Mouse (Mus musculus): ENCODE measurements around the gene Kctd14. TPM values are rescaled to one million over a fixed set of nuclear protein-coding genes. Genes with fewer than 3 reads are reported as not detected.
A peak's percentile ranks its signal among the peaks of the same experiment; 100 is the strongest.

Gene Kctd14
- polyA plus RNA-seq, 1 experiment from 2014 or later = 3.1 TPM

DNA sequence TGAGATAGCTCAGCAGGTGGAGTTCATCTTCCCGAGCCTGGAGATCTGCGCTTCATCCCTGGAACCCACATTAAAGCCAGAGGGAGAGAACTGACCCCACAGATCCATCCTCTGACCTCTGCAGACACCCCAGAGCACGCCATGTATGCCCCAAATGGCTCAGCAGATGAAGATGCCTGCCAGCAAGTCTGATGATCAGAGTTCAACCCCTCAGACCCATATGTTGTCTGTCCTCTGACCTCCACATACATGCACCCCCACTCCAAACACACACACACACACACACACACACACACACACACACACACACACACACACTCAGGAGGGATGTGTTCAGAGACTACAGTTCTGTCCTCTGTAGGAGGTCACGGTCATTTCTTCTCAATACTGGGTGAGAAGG is 34.6 kb upstream of the Kctd14 start:
- 72% methylated on average over 4 of the region's 4 CpGs for WGBS
- no peak for DNase-seq
- no peak overlapping the region for H3K4me3 ChIP-seq (ENCODE audit: low read depth, low read length)

DNA sequence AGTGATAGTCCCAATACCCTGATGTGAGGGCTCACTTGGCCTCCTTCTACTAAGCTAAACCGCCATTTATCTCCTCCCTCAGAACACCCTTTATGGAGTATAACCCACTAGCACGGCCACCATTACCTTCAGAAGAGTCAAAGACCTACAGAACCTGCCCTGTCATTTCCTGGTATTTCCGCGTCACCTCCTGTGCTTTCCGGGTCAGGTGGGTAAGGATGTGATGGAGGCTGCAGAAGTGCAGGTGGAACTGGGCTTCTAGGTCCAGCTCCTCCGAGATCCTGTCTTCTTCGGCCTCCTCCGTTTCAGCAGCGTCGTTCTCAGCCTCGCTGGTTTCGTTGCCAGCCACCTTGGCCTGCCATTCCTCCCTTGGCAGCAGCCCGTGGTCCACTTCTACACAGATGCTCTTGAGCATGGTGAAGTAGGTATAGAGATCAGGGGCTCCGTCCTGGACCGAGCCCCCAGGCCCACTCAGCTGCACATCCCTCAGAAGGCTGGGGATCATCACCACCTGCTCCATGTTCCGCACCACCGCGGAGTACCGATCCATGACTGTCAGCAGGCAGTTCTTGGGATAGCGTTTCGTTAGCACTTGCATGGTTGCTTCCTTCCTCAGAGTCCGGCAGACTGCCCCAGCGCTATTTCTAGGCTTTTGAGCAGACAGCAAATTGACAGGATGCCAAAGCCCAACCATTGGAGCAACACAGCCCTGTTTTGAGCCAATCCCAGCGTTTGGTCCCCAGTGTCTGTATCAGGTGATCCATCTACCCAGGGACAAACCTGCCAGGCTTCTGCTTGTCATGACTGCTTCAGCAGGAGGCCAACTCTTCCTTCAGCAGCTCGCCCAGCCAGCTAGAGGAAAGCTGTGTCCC is 34.0 kb upstream of the Kctd14 start, which contains the start of gene Thrsp:
TSS of gene Thrsp (minus strand) at position 825 of the 872 bp plus-strand sequence.
- Histone ChIP-seq H3K36me3 (ENCODE audit: insufficient read depth) (no peaks in the 10 kb centered on the region), H3K4me2 (no peak within 1 kb of the TSS), H3K4me3 (ENCODE audit: low read depth, low read length) (no peak within 1 kb of the TSS), H3K27me3 (ENCODE audit: insufficient read depth, low read length) (no peaks in the 10 kb centered on the region), H3K9ac (no peak within 1 kb of the TSS), H3K27ac (ENCODE audit: low read depth) (no peak within 1 kb of the TSS), H3K4me1 (ENCODE audit: insufficient read depth) (no peaks in the 10 kb centered on the region), H3K9me3 (ENCODE audit: low read depth, low read length) (no peaks in the 10 kb centered on the region)
- ATAC-seq (ENCODE audit: insufficient read depth) (peak; percentile 23; the same call in 1 of the 2 replicates), DNase-seq (peak; percentile 70)
- no peak for TF ChIP-seq CTCF (IDR thresholded peaks at IDR 0.05; ENCODE audit: low read depth)
- 67% methylated on average over 25 of the region's 25 CpGs for WGBS

More for the DNA sequence above, 34.6 kb upstream of the Kctd14 start:
- TF ChIP-seq CTCF (IDR thresholded peaks at IDR 0.05; ENCODE audit: low read depth) = no peak
- no peaks in the 10 kb centered on the region for H3K27me3 ChIP-seq (ENCODE audit: insufficient read depth, low read length)
- H3K27ac ChIP-seq (ENCODE audit: low read depth) = no peak overlapping the region
- ATAC-seq (ENCODE audit: insufficient read depth) = no peak
- H3K4me2 ChIP-seq = no peak overlapping the region
- H3K9me3 ChIP-seq (ENCODE audit: low read depth, low read length) = no peaks in the 10 kb centered on the region
- no peaks in the 10 kb centered on the region for H3K4me1 ChIP-seq (ENCODE audit: insufficient read depth)
- 0 out of 2 replicates have a peak, but pooled peaks cover under 1% of the 10 kb centered on the region for H3K36me3 ChIP-seq (ENCODE audit: insufficient read depth)
- no peak overlapping the region for H3K9ac ChIP-seq

DNA sequence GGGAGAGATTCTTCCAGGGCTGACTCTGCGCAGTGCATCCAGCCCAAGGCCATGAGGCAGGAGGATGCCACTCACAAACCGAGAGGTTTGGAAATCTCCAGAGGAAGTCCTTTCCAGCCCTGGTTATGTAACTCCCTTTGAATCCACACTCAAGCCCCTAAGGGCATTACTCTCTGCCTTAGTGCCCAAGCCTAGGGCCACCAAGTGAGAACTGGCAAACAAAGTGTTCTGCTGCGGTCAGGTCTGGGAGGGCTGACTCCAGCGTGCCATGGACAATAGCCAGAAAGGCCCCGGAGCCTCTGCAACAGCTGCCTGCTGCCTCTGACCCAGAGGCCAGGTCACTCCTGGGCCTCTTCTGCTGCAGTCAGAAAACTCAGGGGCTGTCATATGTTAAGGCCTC is 32.4 kb upstream of the Kctd14 start:
- Histone ChIP-seq H3K4me2 (no peak overlapping the region), H3K4me3 (ENCODE audit: low read depth, low read length) (no peak overlapping the region), H3K27ac (ENCODE audit: low read depth) (no peak overlapping the region), H3K27me3 (ENCODE audit: insufficient read depth, low read length) (no peaks in the 10 kb centered on the region), H3K36me3 (ENCODE audit: insufficient read depth) (no peaks in the 10 kb centered on the region), H3K4me1 (ENCODE audit: insufficient read depth) (no peaks in the 10 kb centered on the region), H3K9me3 (ENCODE audit: low read depth, low read length) (no peaks in the 10 kb centered on the region), H3K9ac (no peak overlapping the region)
- DNase-seq (no peak), ATAC-seq (ENCODE audit: insufficient read depth) (no peak)
- WGBS = 63% methylated on average over 5 of the region's 5 CpGs
- no peak for TF ChIP-seq CTCF (IDR thresholded peaks at IDR 0.05; ENCODE audit: low read depth)

DNA sequence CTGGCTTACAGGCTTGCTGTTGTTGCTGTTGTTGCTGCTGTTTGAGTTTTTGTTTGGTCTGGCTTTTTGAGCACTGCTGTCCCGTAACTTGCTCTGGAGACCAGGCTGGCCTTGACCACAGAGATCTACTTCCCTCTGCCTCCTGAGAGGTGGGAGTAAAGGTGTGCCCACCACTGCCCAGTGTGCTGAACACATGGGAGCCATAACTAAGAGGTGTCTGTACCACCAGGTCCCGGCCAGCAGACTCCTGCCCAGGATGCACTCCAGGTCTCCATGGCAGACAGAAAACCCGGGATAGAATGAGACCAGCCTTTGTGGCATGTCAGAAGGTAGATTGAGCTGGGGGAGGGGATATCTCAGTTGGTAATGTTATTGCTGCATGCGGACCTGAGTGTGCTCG is 32.0 kb upstream of the Kctd14 start:
- Histone ChIP-seq H3K4me2 (no peak overlapping the region), H3K36me3 (ENCODE audit: insufficient read depth) (no peaks in the 10 kb centered on the region), H3K27me3 (ENCODE audit: insufficient read depth, low read length) (no peaks in the 10 kb centered on the region), H3K4me3 (ENCODE audit: low read depth, low read length) (no peak overlapping the region), H3K9me3 (ENCODE audit: low read depth, low read length) (no peaks in the 10 kb centered on the region), H3K9ac (no peak overlapping the region), H3K27ac (ENCODE audit: low read depth) (no peak overlapping the region), H3K4me1 (ENCODE audit: insufficient read depth) (no peaks in the 10 kb centered on the region)
- DNase-seq (no peak), ATAC-seq (ENCODE audit: insufficient read depth) (no peak)
- TF ChIP-seq CTCF (IDR thresholded peaks at IDR 0.05; ENCODE audit: low read depth) = no peak
- 85% methylated on average over 5 of the region's 5 CpGs for WGBS

DNA sequence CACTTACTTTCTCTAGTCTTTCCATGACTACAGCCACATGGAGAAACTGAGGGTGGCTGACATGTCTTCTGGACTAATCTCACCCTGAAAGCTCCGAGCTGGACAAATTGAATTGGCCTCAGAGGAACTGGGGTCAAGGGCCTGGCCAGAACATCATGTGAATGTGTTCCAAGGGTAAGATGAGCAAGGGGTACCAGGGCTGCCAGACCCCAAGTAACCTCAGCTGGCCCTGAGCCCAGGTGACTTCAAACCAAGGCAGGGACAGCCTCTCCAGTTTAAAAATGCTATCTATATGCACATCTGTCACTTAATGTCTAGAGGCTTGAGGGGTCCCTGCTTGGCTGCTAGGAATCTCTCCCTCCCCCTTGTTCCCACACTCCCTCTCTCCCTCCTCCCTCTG is 30.7 kb upstream of the Kctd14 start:
- no peak for TF ChIP-seq CTCF (IDR thresholded peaks at IDR 0.05; ENCODE audit: low read depth)
- Histone ChIP-seq H3K36me3 (ENCODE audit: insufficient read depth) (no peaks in the 10 kb centered on the region), H3K27ac (ENCODE audit: low read depth) (no peak overlapping the region), H3K4me3 (ENCODE audit: low read depth, low read length) (no peak overlapping the region), H3K4me1 (ENCODE audit: insufficient read depth) (no peaks in the 10 kb centered on the region), H3K9me3 (ENCODE audit: low read depth, low read length) (no peaks in the 10 kb centered on the region), H3K4me2 (no peak overlapping the region), H3K9ac (no peak overlapping the region), H3K27me3 (ENCODE audit: insufficient read depth, low read length) (no peaks in the 10 kb centered on the region)
- ATAC-seq (ENCODE audit: insufficient read depth) (no peak), DNase-seq (no peak)
- WGBS = 38% methylated on average over 1 of the region's 1 CpGs

DNA sequence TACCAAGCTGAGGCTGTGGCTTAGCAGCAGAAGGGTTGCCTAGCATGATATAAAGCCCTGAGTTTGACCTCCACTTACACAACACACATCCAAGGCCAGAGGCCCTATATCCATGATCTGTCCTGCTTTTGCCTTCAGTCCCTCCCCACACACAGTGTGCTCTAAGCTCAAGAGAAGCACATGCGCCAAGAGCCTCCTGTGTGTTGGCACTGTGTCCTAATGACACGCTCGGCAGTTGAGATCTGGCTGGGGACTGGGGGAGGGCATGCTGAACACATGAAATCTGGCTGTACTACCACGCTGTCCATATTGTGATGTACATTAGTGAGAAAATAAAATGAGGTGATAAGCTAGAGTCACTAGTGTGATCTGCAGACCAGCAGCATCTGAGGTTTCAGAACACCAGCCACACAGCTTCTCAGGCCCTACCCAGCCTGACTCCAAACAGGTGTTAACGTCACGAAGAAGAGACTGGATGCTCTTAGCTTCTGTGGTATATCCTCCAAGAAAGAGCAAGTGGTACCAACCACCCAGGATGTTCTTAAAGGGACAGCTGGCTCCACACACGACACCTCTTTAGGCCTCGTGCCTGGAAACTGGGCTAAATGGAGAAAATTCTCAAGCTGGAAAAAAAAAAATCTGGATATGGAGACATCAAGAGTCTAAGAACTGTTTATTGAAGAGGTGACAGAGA is 30.0 kb upstream of the Kctd14 start:
- Histone ChIP-seq H3K9ac (0 out of 2 replicates have a peak overlapping the region, but pooled peaks have one; percentile 3), H3K9me3 (ENCODE audit: low read depth, low read length) (no peaks in the 10 kb centered on the region), H3K4me1 (ENCODE audit: insufficient read depth) (no peaks in the 10 kb centered on the region), H3K36me3 (ENCODE audit: insufficient read depth) (no peaks in the 10 kb centered on the region), H3K4me2 (no peak overlapping the region), H3K27ac (ENCODE audit: low read depth) (no peak overlapping the region; the same call in 1 of the 2 replicates), H3K4me3 (ENCODE audit: low read depth, low read length) (no peak overlapping the region), H3K27me3 (ENCODE audit: insufficient read depth, low read length) (no peaks in the 10 kb centered on the region)
- no peak for TF ChIP-seq CTCF (IDR thresholded peaks at IDR 0.05; ENCODE audit: low read depth)
- 66% methylated on average over 8 of the region's 8 CpGs for WGBS
- DNase-seq = no peak
- ATAC-seq (ENCODE audit: insufficient read depth) = 0 out of 2 replicates have a peak, but pooled peaks have one; percentile 11

DNA sequence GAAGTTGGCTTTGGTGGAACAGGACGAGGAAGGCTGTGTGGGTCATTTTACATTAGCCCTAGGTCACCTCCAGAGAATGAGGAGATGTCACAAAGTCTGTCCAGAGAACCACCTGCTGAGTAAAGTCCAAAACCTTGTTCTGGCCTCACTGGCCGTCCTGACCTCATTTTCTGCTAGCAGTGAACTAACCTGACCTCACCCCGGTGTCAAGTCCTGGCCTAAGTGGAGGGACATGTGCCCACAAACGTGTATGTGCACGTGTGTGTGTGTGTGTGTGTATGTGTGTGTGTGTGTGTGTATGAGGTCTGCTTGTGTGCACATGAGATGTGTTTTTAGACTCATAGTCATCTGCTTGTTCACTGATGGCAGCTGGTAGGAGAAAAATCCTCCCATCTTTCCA is 27.4 kb upstream of the Kctd14 start:
- no peaks in the 10 kb centered on the region for H3K36me3 ChIP-seq (ENCODE audit: insufficient read depth)
- H3K9ac ChIP-seq = no peak overlapping the region
- no peaks in the 10 kb centered on the region for H3K9me3 ChIP-seq (ENCODE audit: low read depth, low read length)
- no peak overlapping the region for H3K4me2 ChIP-seq
- no peak for DNase-seq
- H3K27me3 ChIP-seq (ENCODE audit: insufficient read depth, low read length) = no peaks in the 10 kb centered on the region
- no peaks in the 10 kb centered on the region for H3K4me1 ChIP-seq (ENCODE audit: insufficient read depth)
- H3K4me3 ChIP-seq (ENCODE audit: low read depth, low read length) = no peak overlapping the region
- H3K27ac ChIP-seq (ENCODE audit: low read depth) = no peak overlapping the region
- no peak for TF ChIP-seq CTCF (IDR thresholded peaks at IDR 0.05; ENCODE audit: low read depth)
- WGBS = 51% methylated on average over 5 of the region's 5 CpGs
- ATAC-seq (ENCODE audit: insufficient read depth) = no peak
